Mouse (Mus musculus) ES-E14 (cell line): ENCODE data around the gene Rap1gap2.

Experiments used
- MAFK ChIP-seq: IDR thresholded peaks from 2 replicates; pipeline ENCODE4 v1.6.1; 2014; ENCODE audit warnings: mild to moderate bottlenecking, low read depth, low read length, inconsistent platforms; ENCODE audit not compliant: insufficient read depth
- ZC3H11A ChIP-seq: IDR thresholded peaks from 2 replicates; pipeline ENCODE4 v1.6.1; 2012; ENCODE audit warnings: low read depth, mild to moderate bottlenecking, inconsistent platforms, low read length, borderline replicate concordance
- ZNF384 ChIP-seq: IDR thresholded peaks from 2 replicates; pipeline ENCODE4 v1.6.1; 2012; ENCODE audit warnings: low read depth, low read length, inconsistent platforms

- TF ChIP-seq ZNF384 (peak; percentile 90), MAFK (no peak), ZC3H11A (no peak)
These were observed 86.4 kb downstream of the Rap1gap2 start for GRCm38 (mm10) chr11:74524050-74524965.
